Mouse (Mus musculus): ENCODE data around the gene Myf5.

Gene Myf5

DNA sequence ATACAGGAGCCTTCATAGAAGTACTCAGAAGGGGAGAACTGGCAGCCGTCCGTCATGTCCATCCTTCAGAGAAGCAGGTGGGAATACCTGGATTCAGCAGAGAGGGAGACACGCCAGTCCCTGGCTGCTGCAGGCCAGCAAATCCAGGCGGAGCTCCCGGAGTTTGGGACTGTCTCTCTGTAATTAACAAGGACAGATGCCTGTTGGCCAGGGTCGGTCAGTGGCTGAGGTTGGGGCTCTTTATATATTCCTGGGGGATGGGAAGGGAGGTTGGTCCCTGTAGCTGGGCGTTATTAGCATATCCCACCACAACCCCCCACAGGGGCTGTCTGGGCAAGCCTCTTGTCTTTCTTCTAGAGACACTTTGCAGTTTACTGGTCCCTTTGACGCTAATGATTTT is at the start of gene Myf5:
TSS of gene Myf5 (minus strand) at position 265 of the 400 bp plus-strand sequence.
- DNase-seq (ENCODE audit: low spot score): no peak

DNA sequence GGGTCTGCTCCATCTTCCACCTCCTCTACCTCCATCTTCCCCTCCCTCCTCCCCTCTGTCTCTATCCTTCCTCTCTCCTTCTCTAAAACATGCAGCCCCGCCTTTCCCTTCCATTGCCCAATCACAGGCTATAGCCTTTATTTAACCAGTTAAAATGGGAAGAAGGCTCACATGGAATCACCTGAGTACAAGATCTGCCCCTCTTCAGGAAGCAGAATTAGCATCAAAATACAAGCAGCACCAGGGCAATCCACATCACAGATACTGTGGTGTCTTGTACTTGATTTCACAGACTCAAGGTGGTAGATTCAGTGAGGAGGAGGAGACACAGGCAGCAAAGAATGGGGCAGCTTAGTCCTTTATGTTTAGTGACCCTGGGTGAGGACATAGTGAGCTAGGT is 42.8 kb upstream of the Myf5 start:
- DNase-seq (ENCODE audit: low spot score): no peak

GRCm38 (mm10) chr10:107519216-107519615 is 33.3 kb upstream of the Myf5 start:
- no peak for DNase-seq (ENCODE audit: low spot score)

DNA sequence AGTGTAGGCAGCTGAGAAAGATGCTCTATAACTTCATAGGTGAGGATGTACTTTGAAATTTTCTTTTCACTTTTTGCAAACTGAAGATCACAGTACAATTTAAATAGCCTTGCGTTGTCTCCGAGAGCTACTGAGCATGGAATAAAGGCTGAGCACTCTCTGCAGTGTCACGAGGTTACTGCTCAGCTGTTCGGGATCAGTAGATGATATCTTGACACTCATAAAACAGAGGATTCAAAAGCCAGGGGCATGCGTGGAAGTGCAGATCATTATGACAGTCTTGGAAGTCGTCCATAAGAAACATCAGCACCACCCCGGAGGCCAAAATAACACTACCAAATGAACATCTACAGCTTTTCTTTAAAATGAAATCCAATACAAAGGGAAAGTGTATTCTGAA is 30.7 kb upstream of the Myf5 start:
- DNase-seq (ENCODE audit: low spot score): no peak

GRCm38 (mm10) chr10:107514735-107515134 is 28.8 kb upstream of the Myf5 start:
- no peak for DNase-seq (ENCODE audit: low spot score)

GRCm38 (mm10) chr10:107506397-107506796 is 20.5 kb upstream of the Myf5 start:
- no peak for DNase-seq (ENCODE audit: low spot score)

GRCm38 (mm10) chr10:107503430-107503829 is 17.5 kb upstream of the Myf5 start:
- DNase-seq (ENCODE audit: low spot score): no peak

DNA sequence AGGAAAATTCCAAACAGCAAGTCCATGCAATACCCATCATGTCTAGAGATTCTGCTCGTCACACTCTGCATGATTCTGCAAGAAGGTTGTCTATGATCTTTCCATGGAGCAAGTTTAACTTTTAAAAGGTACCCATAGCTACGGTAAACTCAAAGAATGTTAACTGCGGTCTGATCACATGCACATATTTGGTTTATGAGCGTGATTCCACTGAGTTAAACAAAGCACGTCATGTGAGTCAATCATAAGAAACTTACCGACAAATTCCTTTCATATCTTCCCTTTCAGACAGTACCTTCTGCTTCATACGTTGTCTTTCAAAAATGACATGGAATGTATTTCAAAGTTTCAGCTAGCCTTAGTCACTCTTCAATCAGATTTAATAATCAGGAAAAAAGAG is 16.3 kb upstream of the Myf5 start:
- DNase-seq (ENCODE audit: low spot score): no peak

DNA sequence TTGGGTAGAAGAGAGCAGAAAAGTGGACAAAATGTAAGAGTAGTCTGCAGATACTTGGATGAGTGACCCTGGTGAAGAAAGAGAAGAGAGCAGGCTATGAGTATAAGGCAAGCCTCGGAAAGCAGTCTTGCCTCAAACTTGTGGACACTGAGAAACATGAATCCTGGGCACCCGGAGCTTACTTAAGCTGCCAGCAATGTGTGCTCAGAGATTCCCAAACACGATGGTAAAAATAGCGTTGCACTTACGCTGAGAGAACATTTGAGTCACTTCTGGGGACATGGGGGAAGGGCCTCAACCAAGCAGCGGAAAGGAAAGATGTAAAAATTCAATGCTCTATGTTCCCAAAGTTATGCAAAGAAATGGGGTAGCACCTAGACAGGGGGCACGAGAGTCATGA is 13.7 kb upstream of the Myf5 start:
- DNase-seq (ENCODE audit: low spot score): no peak

DNA sequence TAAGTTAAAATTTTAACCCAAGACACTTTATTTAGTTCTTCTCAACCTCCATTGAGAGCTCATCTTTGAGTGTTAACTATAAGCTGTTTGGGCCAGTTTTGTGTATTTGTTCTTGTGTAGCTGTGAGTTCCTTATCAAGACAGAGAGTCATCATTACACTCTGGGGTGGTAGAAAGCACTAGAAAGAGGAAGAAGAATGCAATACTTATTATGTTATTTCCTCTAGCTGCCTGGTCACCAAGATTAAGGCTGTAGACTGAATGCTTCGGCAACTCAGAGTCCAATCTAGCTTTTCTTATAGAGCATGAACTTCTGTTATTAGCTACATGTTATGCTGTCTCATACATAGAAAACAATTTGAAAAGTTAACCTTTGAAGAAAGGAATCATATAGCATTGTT is 10.5 kb upstream of the Myf5 start:
- no peak for DNase-seq (ENCODE audit: low spot score)

DNA sequence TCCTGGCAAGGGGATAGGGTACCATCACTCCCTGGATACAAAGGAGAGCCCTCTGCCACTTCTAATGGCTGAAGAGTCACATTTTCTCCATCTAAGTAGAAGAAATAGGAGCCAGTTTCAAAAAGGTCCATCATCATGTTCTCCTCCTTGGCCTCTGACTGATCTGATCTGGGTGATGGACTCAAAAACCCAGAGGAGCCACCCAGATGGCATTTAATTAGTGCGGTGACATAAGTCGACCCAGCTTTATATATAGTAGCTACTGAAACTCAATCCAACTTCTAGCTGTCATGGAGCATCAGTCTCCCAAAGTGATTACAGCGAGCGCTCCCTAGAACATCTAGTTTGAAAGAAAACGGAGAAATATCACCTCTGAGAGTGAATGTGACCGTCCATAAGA is 8.6 kb upstream of the Myf5 start, which contains the start of gene Myf6:
TSS of gene Myf6 (minus strand) at position 170 of the 400 bp plus-strand sequence.
- DNase-seq (ENCODE audit: low spot score): no peak

- no peak for DNase-seq (ENCODE audit: low spot score)
Observed at GRCm38 (mm10) chr10:107493580-107494474, 7.9 kb upstream of the Myf5 start.

GRCm38 (mm10) chr10:107492867-107493579 is 7.1 kb upstream of the Myf5 start:
- DNase-seq (ENCODE audit: low spot score): no peak

- DNase-seq (ENCODE audit: low spot score): no peak
Observed at GRCm38 (mm10) chr10:107488654-107489315, 2.9 kb upstream of the Myf5 start.

- DNase-seq (ENCODE audit: low spot score): no peak
Observed at GRCm38 (mm10) chr10:107486770-107487169, 836 bp upstream of the Myf5 start.

GRCm38 (mm10) chr10:107484050-107484449 is 1.9 kb downstream of the Myf5 start:
- no peak for DNase-seq (ENCODE audit: low spot score)

DNA sequence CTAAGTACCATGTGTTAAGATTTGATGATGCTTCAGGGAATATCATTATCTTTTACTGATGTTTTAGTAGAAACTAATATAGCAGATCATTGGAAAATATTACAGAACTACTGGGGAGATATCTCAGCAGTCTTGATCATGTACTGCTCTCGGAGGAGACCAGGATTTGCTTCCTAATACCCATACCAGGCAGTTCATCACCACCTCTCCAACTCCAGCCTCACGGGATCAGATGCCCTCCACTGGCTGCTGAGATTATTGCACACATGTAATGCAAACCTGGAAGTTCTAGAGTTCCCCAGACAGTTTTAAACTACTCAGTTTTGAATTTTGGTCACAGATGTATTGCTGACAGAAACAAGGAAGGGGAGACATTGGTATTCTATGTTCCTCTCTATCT is 12.4 kb downstream of the Myf5 start:
- no peak for DNase-seq (ENCODE audit: low spot score)

- DNase-seq (ENCODE audit: low spot score): no peak
Observed at GRCm38 (mm10) chr10:107471712-107472111, 14.2 kb downstream of the Myf5 start.

DNA sequence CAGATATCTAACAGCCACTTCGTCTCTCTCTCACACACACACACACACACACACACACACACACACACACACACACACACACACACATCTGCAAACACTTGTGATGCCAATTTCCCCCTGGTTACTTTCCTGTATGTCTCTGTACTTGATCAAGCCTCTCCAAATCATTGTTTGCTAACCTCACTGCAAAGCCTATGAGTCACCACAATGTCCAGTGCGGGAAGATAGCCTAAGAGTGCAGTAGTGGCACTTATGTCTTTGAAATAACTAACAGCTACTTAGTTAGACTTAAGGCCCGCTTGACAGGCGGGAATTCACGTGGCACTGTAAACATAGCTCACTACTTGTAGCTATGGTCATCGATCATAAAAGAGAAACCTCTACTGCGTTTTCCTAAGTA is 18.1 kb downstream of the Myf5 start:
- no peak for DNase-seq (ENCODE audit: low spot score)

GRCm38 (mm10) chr10:107449496-107450330 is 36.2 kb downstream of the Myf5 start:
- DNase-seq (ENCODE audit: low spot score): no peak

DNA sequence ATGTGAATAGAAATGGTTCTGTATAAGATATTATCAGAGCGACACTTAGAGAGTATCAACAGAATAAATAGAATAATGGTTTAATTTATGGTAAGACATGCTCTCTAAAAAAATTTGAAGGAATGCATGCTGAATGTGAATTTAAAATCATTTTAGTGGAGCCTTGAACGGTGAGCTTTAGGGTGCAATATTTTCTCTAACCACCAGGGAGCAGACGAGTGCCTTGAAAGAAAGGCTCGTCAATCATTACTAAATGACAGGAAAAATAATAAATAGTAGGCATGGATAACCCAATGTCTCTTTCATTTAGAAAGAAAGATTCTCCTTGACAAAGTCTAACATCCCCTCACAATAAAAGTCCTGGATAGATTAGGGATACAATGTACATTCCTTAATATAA is 43.2 kb downstream of the Myf5 start:
- DNase-seq (ENCODE audit: low spot score): no peak

DNA sequence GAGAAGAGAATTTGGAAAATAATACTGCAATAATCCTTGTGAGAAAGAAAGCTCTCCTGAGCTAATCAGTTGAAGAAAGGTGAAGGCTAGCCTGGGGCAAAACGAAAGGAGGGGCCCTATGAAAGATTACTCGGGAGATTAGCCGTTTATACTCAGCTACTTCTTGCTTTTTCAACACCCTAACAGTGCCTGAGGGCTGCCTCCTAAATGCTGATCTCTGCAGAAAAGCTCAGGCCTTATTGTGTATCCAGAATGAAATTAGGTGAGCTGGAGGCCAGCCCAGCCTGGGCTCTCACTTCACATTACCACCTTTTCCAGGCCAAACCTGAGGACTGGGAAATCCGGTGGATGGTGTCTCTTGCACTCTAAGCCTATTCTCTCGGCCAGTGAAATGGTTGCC is 49.0 kb downstream of the Myf5 start:
- DNase-seq (ENCODE audit: low spot score): no peak

All from yolk sac, embryonic 10.5 days (tissue).